Mouse (Mus musculus) MEL (cell line): ENCODE data around the gene Lrrc71. TPM values are rescaled to one million over a fixed set of nuclear protein-coding genes. Genes with fewer than 3 reads are reported as not detected.

Experiments
- DNase-seq: peaks from one replicate; pipeline ENCODE4 v3.0.0; 2011; ENCODE audit warnings: low read depth, low spot score
- H3K27ac ChIP-seq: 2 replicates; pipeline ENCODE4 v1.5.1; 2012; ENCODE audit warnings: low read depth, mild to moderate bottlenecking, control low read depth, low read length, moderate library complexity; ENCODE audit not compliant: control insufficient read depth
- H3K27me3 ChIP-seq, 2 experiments: fragments of 150-350 bp in 1 of 2; sonication (generic) in 1 of 2; 2 replicates each; pipeline ENCODE4 v1.6.1; 2012; ENCODE audit warnings: low read length in 2 of 2, mild to moderate bottlenecking in 2 of 2, improper control_type of control experiment in 1 of 2, moderate library complexity in 1 of 2; ENCODE audit not compliant: insufficient read depth in 2 of 2, control insufficient read depth in 1 of 2
- H3K36me3 ChIP-seq, 2 experiments: 2 replicates each; pipeline ENCODE4 v1.6.1; 2012 to 2014; ENCODE audit warnings: low read length in 2 of 2, improper control_type of control experiment in 1 of 2, inconsistent platforms in 1 of 2, mild to moderate bottlenecking in 1 of 2; ENCODE audit not compliant: insufficient read depth in 2 of 2, control insufficient read depth in 1 of 2
- H3K4me1 ChIP-seq, 2 experiments: fragments of 150-350 bp in 1 of 2; sonication (generic) in 1 of 2; 2 replicates each; pipeline ENCODE4 v1.6.1; 2012; ENCODE audit warnings: low read length in 2 of 2, improper control_type of control experiment in 1 of 2, mild to moderate bottlenecking in 1 of 2; ENCODE audit not compliant: insufficient read depth in 2 of 2, control insufficient read depth in 1 of 2
- H3K4me3 ChIP-seq, 2 experiments: fragments of 150-350 bp in 1 of 2; sonication (generic) in 1 of 2; 2 replicates each; pipeline ENCODE4 v1.5.1; 2012; ENCODE audit warnings: low read depth in 2 of 2, low read length in 2 of 2, mild to moderate bottlenecking in 2 of 2, moderate library complexity in 2 of 2, control low read depth in 1 of 2, improper control_type of control experiment in 1 of 2; ENCODE audit not compliant: control insufficient read depth in 1 of 2, insufficient read depth in 1 of 2
- H3K79me2 ChIP-seq: 2 replicates; pipeline ENCODE4 v1.6.1; 2012; ENCODE audit warnings: mild to moderate bottlenecking, low read length, moderate library complexity; ENCODE audit not compliant: control insufficient read depth, poor library complexity, insufficient read depth
- H3K9ac ChIP-seq: 2 replicates; pipeline ENCODE4 v1.6.1; 2012; ENCODE audit warnings: low read depth, mild to moderate bottlenecking, control low read depth, low read length, moderate library complexity; ENCODE audit not compliant: control insufficient read depth, poor library complexity, severe bottlenecking
- H3K9me3 ChIP-seq: fragments of 150-350 bp; sonication (generic); replicated peaks from 2 replicates; pipeline ENCODE4 v1.6.1; 2012; ENCODE audit warnings: mild to moderate bottlenecking, low read length, improper control_type of control experiment, moderate library complexity; ENCODE audit not compliant: insufficient read depth
- BHLHE40 ChIP-seq: IDR thresholded peaks from 2 replicates; pipeline ENCODE4 v1.6.1; 2012; ENCODE audit warnings: low read depth, mild to moderate bottlenecking, inconsistent platforms, low read length, improper control_type of control experiment, borderline replicate concordance
- CHD1 ChIP-seq: IDR thresholded peaks from 2 replicates; pipeline ENCODE4 v1.6.1; 2012; ENCODE audit warnings: low read depth, mild to moderate bottlenecking, inconsistent platforms, low read length, improper control_type of control experiment
- CTCF ChIP-seq, 3 experiments: IDR thresholded peaks in 2 of 3; conservative IDR thresholded peaks in 1 of 3; 2 replicates each; pipeline ENCODE4 v1.5.1; 2011 to 2012; ENCODE audit warnings: low read length in 3 of 3, low read depth in 2 of 3, mild to moderate bottlenecking in 2 of 3, improper control_type of control experiment in 1 of 3, inconsistent platforms in 1 of 3, mixed read lengths in 1 of 3, moderate library complexity in 1 of 3; ENCODE audit not compliant: control insufficient read depth in 1 of 3, insufficient read depth in 1 of 3, poor library complexity in 1 of 3, severe bottlenecking in 1 of 3
- E2F4 ChIP-seq: IDR thresholded peaks from 2 replicates; pipeline ENCODE4 v1.6.1; 2011; ENCODE audit warnings: low read depth, low read length, improper control_type of control experiment, borderline replicate concordance
- EP300 ChIP-seq, 2 experiments: IDR thresholded peaks; 2 replicates each; pipeline ENCODE4 v1.6.1; 2011; ENCODE audit warnings: improper control_type of control experiment in 2 of 2, low read length in 2 of 2, low read depth in 1 of 2, mild to moderate bottlenecking in 1 of 2
- GABPA ChIP-seq: IDR thresholded peaks from 2 replicates; pipeline ENCODE4 v1.6.1; 2012; ENCODE audit warnings: low read depth, mild to moderate bottlenecking, inconsistent platforms, low read length, improper control_type of control experiment, moderate library complexity
- JUND ChIP-seq: IDR thresholded peaks from 2 replicates; pipeline ENCODE4 v1.6.1; 2011; ENCODE audit warnings: low read depth, mild to moderate bottlenecking, improper control_type of control experiment, low read length
- KAT2A ChIP-seq: conservative IDR thresholded peaks from 2 replicates; pipeline ENCODE4 v1.6.1; 2012; ENCODE audit warnings: low read depth, low read length, improper control_type of control experiment, inconsistent platforms
- MAZ ChIP-seq: IDR thresholded peaks from 2 replicates; pipeline ENCODE4 v1.6.1; 2012; ENCODE audit warnings: low read depth, mild to moderate bottlenecking, inconsistent platforms, low read length, improper control_type of control experiment
- MXI1 ChIP-seq: IDR thresholded peaks from 2 replicates; pipeline ENCODE4 v1.6.1; 2011; ENCODE audit warnings: mild to moderate bottlenecking, low read depth, low read length, improper control_type of control experiment
- MYB ChIP-seq: IDR thresholded peaks from 2 replicates; pipeline ENCODE4 v1.6.1; 2011; ENCODE audit warnings: mild to moderate bottlenecking, low read depth, low read length, improper control_type of control experiment
- MYC ChIP-seq: IDR thresholded peaks from 2 replicates; pipeline ENCODE4 v1.6.1; 2011; ENCODE audit warnings: low read depth, mild to moderate bottlenecking, low read length, improper control_type of control experiment, moderate library complexity
- NELFE ChIP-seq: IDR thresholded peaks from 2 replicates; pipeline ENCODE4 v1.6.1; 2011; ENCODE audit warnings: low read depth, low read length, improper control_type of control experiment
- NRF1 ChIP-seq: IDR thresholded peaks from 2 replicates; pipeline ENCODE4 v1.6.1; 2014; ENCODE audit warnings: low read depth, mild to moderate bottlenecking, inconsistent platforms, low read length, improper control_type of control experiment, moderate library complexity; ENCODE audit not compliant: poor library complexity, insufficient read depth, severe bottlenecking
- POLR2AphosphoS2 ChIP-seq: IDR thresholded peaks from 2 replicates; pipeline ENCODE4 v1.6.1; 2011; ENCODE audit warnings: low read length, improper control_type of control experiment
- RCOR1 ChIP-seq: IDR thresholded peaks from 2 replicates; pipeline ENCODE4 v1.6.1; 2012; ENCODE audit warnings: low read depth, mild to moderate bottlenecking, inconsistent platforms, low read length, improper control_type of control experiment
- TBP ChIP-seq: IDR thresholded peaks from 2 replicates; pipeline ENCODE4 v1.8.0; 2011; ENCODE audit warnings: low read depth, low read length, improper control_type of control experiment
- TCF12 ChIP-seq: IDR thresholded peaks from 2 replicates; pipeline ENCODE4 v1.6.1; 2014; ENCODE audit warnings: low read depth, mild to moderate bottlenecking, inconsistent platforms, low read length, improper control_type of control experiment, moderate library complexity
- USF1 ChIP-seq: IDR thresholded peaks from 2 replicates; pipeline ENCODE4 v1.6.1; 2014; ENCODE audit warnings: low read depth, mild to moderate bottlenecking, inconsistent platforms, low read length, improper control_type of control experiment, moderate library complexity
- USF2 ChIP-seq, 2 experiments: IDR thresholded peaks; 2 replicates each; pipeline ENCODE4 v1.6.1; 2011 to 2012; ENCODE audit warnings: improper control_type of control experiment in 2 of 2, low read length in 2 of 2, borderline replicate concordance in 1 of 2, inconsistent platforms in 1 of 2, low read depth in 1 of 2, mild to moderate bottlenecking in 1 of 2; ENCODE audit not compliant: insufficient read depth in 1 of 2
- ZKSCAN1 ChIP-seq: IDR thresholded peaks from 2 replicates; pipeline ENCODE4 v1.6.1; 2012; ENCODE audit warnings: low read depth, mild to moderate bottlenecking, inconsistent platforms, low read length, improper control_type of control experiment, moderate library complexity
- ZMIZ1 ChIP-seq: IDR thresholded peaks from 2 replicates; pipeline ENCODE4 v1.6.1; 2012; ENCODE audit warnings: low read depth, mild to moderate bottlenecking, inconsistent platforms, low read length, improper control_type of control experiment, moderate library complexity
- polyA plus RNA-seq, 2 experiments: library from polyadenylated mRNA; stranded (reverse) in 1 of 2; unstranded in 1 of 2; fragments of >175 nt in 1 of 2; fragments of >200 nt in 1 of 2; gene quantifications; 2 replicates each; pipeline versions ENCODE4 v1.2.1 to v1.2.4; 2012; ENCODE audit warnings: low replicate concordance in 2 of 2, low read depth in 1 of 2; ENCODE audit not compliant: insufficient read length in 2 of 2, insufficient read depth in 1 of 2, missing spikeins in 1 of 2
- total RNA-seq: library from RNA; depleted of rRNA; stranded (reverse); fragments of 300-350 nt; gene quantifications from 2 replicates; pipeline ENCODE4 v1.2.3, GENCODE M21; 2012

Gene Lrrc71
- total and polyA plus RNA-seq, 3 experiments: 0.04 TPM; not detected in 2

GRCm38 (mm10) chr3:87749036-87749435 lies 611 bp upstream of the Lrrc71 start (continued):
- no peak for TF ChIP-seq ZKSCAN1
- TF ChIP-seq GABPA: no peak
- TF ChIP-seq EP300 (IDR thresholded peaks at IDR 0.05; ENCODE audit: low read depth in 1 of 2, low read length in 2 of 2): no peak
- TF ChIP-seq NELFE: no peak
- no peak for TF ChIP-seq MXI1
- no peak for TF ChIP-seq KAT2A

- no peak overlapping the region for H3K4me3 ChIP-seq
- DNase-seq: no peak
- no peak overlapping the region for H3K9ac ChIP-seq
- H3K36me3 ChIP-seq: no peaks in the 10 kb centered on the region
- no peaks in the 10 kb centered on the region for H3K4me1 ChIP-seq
- H3K79me2 ChIP-seq: no peaks in the 10 kb centered on the region
- TF ChIP-seq USF1 (no peak), GABPA (no peak), CTCF (IDR thresholded peaks at IDR 0.05 in 2 of 3, conservative IDR thresholded peaks at IDR 0.05 in 1 of 3; ENCODE audit: control insufficient read depth in 1 of 3, insufficient read depth in 1 of 3, low read depth in 2 of 3, low read length in 3 of 3, poor library complexity in 1 of 3, severe bottlenecking in 1 of 3) (no peak), MXI1 (no peak), NELFE (no peak)
- no peaks in the 10 kb centered on the region for H3K9me3 ChIP-seq
- H3K27me3 ChIP-seq: peaks cover 0 to 1% of the 10 kb centered on the region in 2 experiments; a peak in 1 of 4 replicates
- no peak overlapping the region for H3K27ac ChIP-seq
Measured at GRCm38 (mm10) chr3:87745036-87745659, 3.3 kb downstream of the Lrrc71 start.

- Histone ChIP-seq H3K4me1 (no peaks in the 10 kb centered on the region), H3K27ac (no peak overlapping the region), H3K4me3 (no peak overlapping the region), H3K9ac (no peak overlapping the region), H3K9me3 (no peaks in the 10 kb centered on the region)
- no peak for TF ChIP-seq NRF1
- TF ChIP-seq USF2 (IDR thresholded peaks at IDR 0.05; ENCODE audit: borderline replicate concordance in 1 of 2, insufficient read depth in 1 of 2, low read depth in 1 of 2, low read length in 2 of 2): no peak
- no peak for TF ChIP-seq TBP
- no peak for TF ChIP-seq MYB
- TF ChIP-seq GABPA: no peak
- no peak for TF ChIP-seq MYC
- no peak for TF ChIP-seq MAZ
- TF ChIP-seq ZMIZ1: no peak
- no peak for TF ChIP-seq CHD1
- TF ChIP-seq NELFE: no peak
- no peak for TF ChIP-seq CTCF (IDR thresholded peaks at IDR 0.05 in 2 of 3, conservative IDR thresholded peaks at IDR 0.05 in 1 of 3; ENCODE audit: control insufficient read depth in 1 of 3, insufficient read depth in 1 of 3, low read depth in 2 of 3, low read length in 3 of 3, poor library complexity in 1 of 3, severe bottlenecking in 1 of 3)
- TF ChIP-seq RCOR1: no peak
- TF ChIP-seq BHLHE40: no peak
- no peak for TF ChIP-seq TCF12
- no peak for TF ChIP-seq E2F4
- TF ChIP-seq ZKSCAN1: no peak
- TF ChIP-seq JUND: no peak
- no peak for TF ChIP-seq POLR2AphosphoS2
- TF ChIP-seq, all 39 proteins: peak for 0
- no peaks in the 10 kb centered on the region for H3K79me2 ChIP-seq
- H3K27me3 ChIP-seq: peaks cover 0 to 1% of the 10 kb centered on the region in 2 experiments; a peak in 1 of 4 replicates
- H3K36me3 ChIP-seq: no peaks in the 10 kb centered on the region
- DNase-seq: no peak
Measured at GRCm38 (mm10) chr3:87743927-87744326, 4.5 kb downstream of the Lrrc71 start.
